Mouse (Mus musculus) C2C12 (cell line): ENCODE measurements around the gene Echdc2.

Source experiments
- CEBPB ChIP-seq: IDR thresholded peaks from one replicate; pipeline ENCODE4 v1.6.1; 2011; ENCODE audit warnings: low read depth, mild to moderate bottlenecking, control low read depth, moderate library complexity
- CTCF ChIP-seq: IDR thresholded peaks from one replicate; pipeline ENCODE4 v1.5.1; 2011; ENCODE audit not compliant: control insufficient read depth, insufficient read depth, insufficient read length
- FOSL1 ChIP-seq: IDR thresholded peaks from one replicate; pipeline ENCODE4 v1.8.0; 2011; ENCODE audit warnings: mild to moderate bottlenecking, low read length; ENCODE audit not compliant: poor library complexity, insufficient read depth, severe bottlenecking
- MAX ChIP-seq: IDR thresholded peaks from one replicate; pipeline ENCODE4 v1.6.1; 2011; ENCODE audit warnings: mild to moderate bottlenecking, control low read depth
- MYOD1 ChIP-seq: IDR thresholded peaks from one replicate; pipeline ENCODE4 v1.6.1; 2011; ENCODE audit warnings: low read depth; ENCODE audit not compliant: control insufficient read depth, insufficient read length
- MYOG ChIP-seq: IDR thresholded peaks from one replicate; pipeline ENCODE4 v1.6.1; 2011; ENCODE audit not compliant: control insufficient read depth, insufficient read length; ENCODE audit errors: extremely low read depth
- USF1 ChIP-seq: IDR thresholded peaks from one replicate; pipeline ENCODE4 v1.6.1; 2011; ENCODE audit warnings: low read depth, mild to moderate bottlenecking, control low read depth, moderate library complexity

DNA sequence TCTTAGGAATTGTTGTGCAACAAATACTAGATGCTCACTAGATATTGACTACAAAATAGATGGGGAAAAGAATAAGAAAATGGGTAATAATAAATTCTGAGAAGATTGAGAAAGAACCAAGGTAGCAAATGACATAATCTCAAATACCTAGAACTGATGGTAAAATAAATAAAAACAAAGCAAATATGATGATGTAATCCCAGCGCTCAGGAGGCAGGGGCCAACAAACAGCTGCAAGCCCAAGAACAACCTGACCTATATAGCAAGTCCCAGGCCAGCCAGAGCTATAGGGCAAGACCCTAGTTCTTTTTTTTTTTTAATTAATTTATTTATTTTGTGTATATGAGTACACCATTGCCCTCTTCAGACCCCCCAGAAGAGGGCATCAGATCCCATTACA, 41.1 kb upstream of the Echdc2 start:
- TF ChIP-seq CTCF (no peak), USF1 (no peak), FOSL1 (no peak), MAX (no peak), CEBPB (no peak), MYOG (no peak), MYOD1 (no peak)
